Mouse (Mus musculus) myocyte (in vitro differentiated cells): Measurements from ENCODE around the gene Rpl38.

ENCODE experiments used
- E2F4 ChIP-seq: IDR thresholded peaks from one replicate; pipeline ENCODE4 v1.6.1; 2011; ENCODE audit warnings: mild to moderate bottlenecking, control low read depth, moderate library complexity; ENCODE audit not compliant: insufficient read depth
- POLR2A ChIP-seq: IDR thresholded peaks from one replicate; pipeline ENCODE4 v1.6.1; 2011; ENCODE audit warnings: low read depth, mild to moderate bottlenecking, control low read depth, moderate library complexity; ENCODE audit not compliant: insufficient read length
- POLR2AphosphoS2 ChIP-seq: IDR thresholded peaks from one replicate; pipeline ENCODE4 v1.6.1; 2011; ENCODE audit warnings: low read depth, control low read depth; ENCODE audit not compliant: insufficient read length
- TCF12 ChIP-seq: IDR thresholded peaks from one replicate; pipeline ENCODE4 v1.6.1; 2011; ENCODE audit warnings: mild to moderate bottlenecking, control low read depth; ENCODE audit not compliant: poor library complexity, insufficient read depth, severe bottlenecking
- USF1 ChIP-seq: IDR thresholded peaks from one replicate; pipeline ENCODE4 v1.6.1; 2011; ENCODE audit warnings: low read depth, mild to moderate bottlenecking, control low read depth, moderate library complexity

DNA sequence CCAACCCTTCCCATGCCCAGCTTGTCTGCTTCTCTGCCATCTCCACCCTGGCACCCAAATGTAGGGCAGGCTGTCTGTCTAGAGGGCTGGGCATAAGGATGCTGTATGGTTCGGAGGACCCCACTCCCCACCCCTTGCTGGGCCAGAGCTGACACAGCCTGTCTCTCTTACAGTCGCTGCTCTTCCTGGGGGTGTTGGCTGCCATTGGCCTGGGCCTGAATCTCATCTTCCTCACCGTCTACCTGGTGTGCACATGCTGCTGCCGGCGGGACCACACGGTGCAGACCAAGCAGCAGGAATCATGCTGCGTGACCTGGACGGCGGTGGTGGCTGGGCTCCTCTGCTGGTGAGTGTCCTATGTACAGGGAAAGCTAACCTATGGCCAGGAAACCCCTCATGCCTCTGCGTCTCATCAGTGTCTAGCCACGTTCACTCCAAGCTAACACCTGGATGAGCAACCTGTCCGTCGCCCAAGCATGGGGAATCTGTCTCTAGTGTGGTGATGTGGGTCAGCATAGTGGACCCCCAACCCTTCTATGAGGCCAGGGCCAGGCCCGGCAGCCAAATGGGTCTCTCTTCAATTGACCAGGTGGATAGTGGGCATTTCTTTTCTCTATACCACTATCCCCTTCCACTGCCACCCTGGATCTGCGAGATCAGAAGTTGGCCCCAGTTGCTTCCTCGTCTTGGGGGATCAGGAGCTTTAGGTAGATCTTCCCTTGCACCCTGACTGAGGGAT, 18.1 kb downstream of the Rpl38 start:
- TF ChIP-seq TCF12 (no peak), USF1 (no peak), POLR2A (no peak), POLR2AphosphoS2 (no peak), E2F4 (no peak)
